Mouse (Mus musculus) cerebellum, adult 2 months (tissue): ENCODE data around the gene Rexo1.

Experiments
- CTCF ChIP-seq: fragments of 200-500 bp; IDR thresholded peaks from 2 replicates; pipeline ENCODE4 v1.5.1; 2011; ENCODE audit warnings: low read depth, mild to moderate bottlenecking, control low read depth, low read length, moderate library complexity, borderline replicate concordance; ENCODE audit not compliant: insufficient read depth
- POLR2A ChIP-seq: fragments of 200-500 bp; IDR thresholded peaks from 2 replicates; pipeline ENCODE4 v1.6.1; 2011; ENCODE audit warnings: low read length, control low read depth, borderline replicate concordance; ENCODE audit not compliant: insufficient read depth

- TF ChIP-seq CTCF (peak; percentile 64), POLR2A (no peak)
These were observed 16.9 kb upstream of the Rexo1 start for GRCm38 (mm10) chr10:80578131-80578750.
